Comparison of ENCODE assay signal across 20 mouse cellular contexts in the genomic region with DNA sequence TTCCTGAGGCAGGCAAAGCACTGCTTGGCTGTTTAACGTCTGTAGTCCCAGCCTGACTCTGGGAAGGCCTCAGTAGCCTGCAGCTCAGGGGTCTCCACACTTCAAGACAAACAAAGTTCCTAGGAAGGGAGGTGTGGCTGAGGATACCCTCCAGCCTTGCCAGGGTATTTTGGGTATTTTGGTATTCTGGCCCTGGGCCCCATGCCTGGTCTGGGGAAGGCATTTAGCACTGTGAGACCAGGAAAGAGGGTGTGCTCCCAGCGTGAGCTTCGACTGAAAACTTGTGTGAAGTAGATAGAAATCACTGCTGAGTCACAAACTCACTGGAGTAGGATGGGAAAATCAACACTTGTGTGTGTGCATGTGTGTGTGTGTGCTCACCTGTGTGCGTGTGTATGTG. TPM values are rescaled to one million over a fixed set of nuclear protein-coding genes. Genes with fewer than 3 reads are reported as not detected.
A peak's percentile ranks its signal among the peaks of the same experiment; 100 is the strongest.
DNase-seq lines count a peak whose midpoint lies in the region; ATAC-seq and TF ChIP-seq lines count a peak whose summit lies in the region.
"Had no signal": no experiment of that assay in that cellular context is flagged by ENCODE, and none has a peak within 500 bp of the region (broad histone marks: within the 10 kb centered on the region; RNA-seq: fewer than 3 reads in every experiment).

No protein-coding gene starts in this region.

- peak overlapping the region; percentile 33; the same call in 1 of the 2 replicates for H3K27ac ChIP-seq in heart, embryonic 15.5 days
- H3K27ac ChIP-seq in lung, postnatal 0 days (ENCODE audit: low read length): peak overlapping the region; percentile 35; the same call in 1 of the 2 replicates
- H3K27ac ChIP-seq in stomach, embryonic 16.5 days (ENCODE audit: low read length): peak overlapping the region; percentile 29; the same call in 1 of the 2 replicates
- H3K27ac ChIP-seq: forebrain, embryonic 13.5 days had no signal

- no peak overlapping the region for H3K9ac ChIP-seq in heart, embryonic 15.5 days
- H3K9ac ChIP-seq in lung, postnatal 0 days (replicated peaks; ENCODE audit: low read depth): no peak overlapping the region
- H3K9ac ChIP-seq in stomach, embryonic 16.5 days (ENCODE audit: low read length): no peak overlapping the region
- H3K9ac ChIP-seq: forebrain, embryonic 13.5 days; heart, embryonic 12.5 days had no signal

- DNase-seq in heart, postnatal 10 days: no peak
- DNase-seq in lung, postnatal 0 days (ENCODE audit: low spot score): no peak
- no peak for DNase-seq in lung, postnatal 14 days
- peak; percentile 50 for DNase-seq in fibroblast of lung, adult 2 months (ENCODE audit: low read depth)
- no peak for DNase-seq in c-Kit-positive CD71-positive TER-119-positive erythroid progenitor cells, embryonic 14.5 days (ENCODE audit: low spot score)
- DNase-seq: adrenal gland, postnatal 36 days; B cell, adult 2 months; cerebellum, adult 2 months; cerebellum, postnatal 36 days; gastrocnemius, postnatal 36 days; kidney, adult 8-10 months; kidney, postnatal 14 days; lung, postnatal 10 days; retina, postnatal 1 day had no signal

- no peak overlapping the region for H3K4me2 ChIP-seq in heart, embryonic 15.5 days
- no peak overlapping the region for H3K4me2 ChIP-seq in lung, postnatal 0 days (replicated peaks; ENCODE audit: low read depth, low read length)
- no peak overlapping the region for H3K4me2 ChIP-seq in stomach, embryonic 16.5 days (ENCODE audit: low read depth, low read length)
- H3K4me2 ChIP-seq: forebrain, embryonic 13.5 days; heart, embryonic 12.5 days had no signal

- no peak overlapping the region for H3K4me3 ChIP-seq in heart, embryonic 15.5 days
- no peak overlapping the region for H3K4me3 ChIP-seq in lung, postnatal 0 days (ENCODE audit: low read depth, low read length)
- H3K4me3 ChIP-seq in stomach, embryonic 16.5 days (replicated peaks; ENCODE audit: low read length): no peak overlapping the region
- H3K4me3 ChIP-seq: forebrain, embryonic 13.5 days; heart, embryonic 12.5 days; megakaryocyte, embryonic 14.5 days had no signal

- ATAC-seq in heart, embryonic 15.5 days (replicated peaks; ENCODE audit: insufficient number of reproducible peaks, insufficient read depth, low FRiP score, low read depth): no peak
- ATAC-seq in lung, postnatal 0 days: no peak
- no peak for ATAC-seq in stomach, embryonic 16.5 days (ENCODE audit: insufficient read depth, low FRiP score)
- ATAC-seq: forebrain, embryonic 13.5 days had no signal

- no peak for TF ChIP-seq CTCF in lung, postnatal 0 days (IDR thresholded peaks at IDR 0.05)

- H3K27me3 ChIP-seq in heart, embryonic 15.5 days: no peaks in the 10 kb centered on the region
- H3K27me3 ChIP-seq in lung, postnatal 0 days (replicated peaks; ENCODE audit: insufficient read depth, low read length): no peaks in the 10 kb centered on the region
- H3K27me3 ChIP-seq in stomach, embryonic 16.5 days (ENCODE audit: control insufficient read depth, insufficient read depth, low read length): no peaks in the 10 kb centered on the region
- H3K27me3 ChIP-seq: heart, embryonic 12.5 days had no signal

- WGBS in heart, embryonic 15.5 days: 65% methylated on average over 4 of the region's 4 CpGs
- 61% methylated on average over 4 of the region's 4 CpGs for WGBS in lung, postnatal 0 days
- WGBS in stomach, embryonic 16.5 days: 62% methylated on average over 4 of the region's 4 CpGs

- intact Hi-C loops in heart, postnatal 10 days (cut with DNase I): loop anchor here (2.0 to 5.0 kb wide), 2 partner anchors 29 to 47 kb away; no protein-coding TSS in a partner anchor

- H3K4me1 ChIP-seq in heart, embryonic 15.5 days (replicated peaks): peaks cover 42% of the 10 kb centered on the region
- H3K4me1 ChIP-seq in lung, postnatal 0 days (ENCODE audit: insufficient read depth, low read depth, low read length): peaks cover 30% of the 10 kb centered on the region
- peaks cover 48% of the 10 kb centered on the region for H3K4me1 ChIP-seq in stomach, embryonic 16.5 days (ENCODE audit: control insufficient read depth, insufficient read depth, low read length)

- no peaks in the 10 kb centered on the region for H3K9me3 ChIP-seq in heart, embryonic 15.5 days (replicated peaks)
- H3K9me3 ChIP-seq in lung, postnatal 0 days (ENCODE audit: low read length): no peaks in the 10 kb centered on the region
- H3K9me3 ChIP-seq in stomach, embryonic 16.5 days (replicated peaks; ENCODE audit: control insufficient read depth, low read length): no peaks in the 10 kb centered on the region
- H3K9me3 ChIP-seq: forebrain, embryonic 13.5 days; heart, embryonic 12.5 days; megakaryocyte, embryonic 14.5 days had no signal

- no peak for TF ChIP-seq EP300 in lung, postnatal 0 days (IDR thresholded peaks at IDR 0.05)

- no peaks in the 10 kb centered on the region for H3K36me3 ChIP-seq in heart, embryonic 15.5 days
- H3K36me3 ChIP-seq in lung, postnatal 0 days (ENCODE audit: insufficient read depth, low read length): no peaks in the 10 kb centered on the region
- H3K36me3 ChIP-seq in stomach, embryonic 16.5 days (ENCODE audit: control insufficient read depth, insufficient read depth, low read length): no peaks in the 10 kb centered on the region
- H3K36me3 ChIP-seq: heart, embryonic 12.5 days had no signal

RNA-seq across cellular contexts. Expression of gene Meox1, which starts 14.5 kb away (rescaled TPM):
- 15.7 and 19.8 TPM in 2 replicates for polyA plus RNA-seq in heart, embryonic 15.5 days (2015; fragmentation: Nextera tagmentation; extraction: Ambion mirVana)
- total RNA-seq in heart, postnatal 10 days (2021): 10 to 100 TPM; 23.7 to 27.5 TPM
- 8.1 and 8.7 TPM in 2 replicates for polyA plus RNA-seq in lung, postnatal 0 days (2015; fragmentation: Nextera tagmentation; extraction: Ambion mirVana)
- 5.2 and 6.0 TPM in 2 replicates for polyA plus RNA-seq in stomach, embryonic 16.5 days (2015; fragmentation: Nextera tagmentation; extraction: Ambion mirVana)
- total RNA-seq: hematopoietic stem cell, adult 5-6 weeks had no signal
